Mouse (Mus musculus) layer of hippocampus, adult 8-10 months (tissue): Measurements from ENCODE around the gene Best1. TPM values are rescaled to one million over a fixed set of nuclear protein-coding genes. Genes with fewer than 3 reads are reported as not detected.

Experiments
- DNase-seq, 2 experiments: peaks; one replicate each; pipeline ENCODE4 v3.0.0; 2022; ENCODE audit warnings: low spot score in 2 of 2
- total RNA-seq, 4 experiments: library from RNA; stranded (reverse); gene quantifications; 2 replicates each; pipeline ENCODE4 v1.2.4; 2022

The Best1 gene
- 1 to 10 TPM in 2 of 4 experiments, under 1 TPM in 2; 0.76 to 2.1 (median 1.1) TPM for total RNA-seq

GRCm38 (mm10) chr19:10001206-10001969 is at the start of gene Best1, which contains the start of gene Rab3il1:
Best1 (minus strand) TSS chr19:10001633.
Rab3il1 (plus strand) TSS chr19:10001669.
- DNase-seq: no peak

- no peak for DNase-seq
Observed at GRCm38 (mm10) chr19:10050438-10050837, 49.0 kb upstream of the Best1 start.

GRCm38 (mm10) chr19:10049533-10049932 is 48.1 kb upstream of the Best1 start:
- DNase-seq: no peak

- DNase-seq: no peak
Observed at GRCm38 (mm10) chr19:10046983-10047382, 45.5 kb upstream of the Best1 start.

- DNase-seq: no peak
Observed at GRCm38 (mm10) chr19:10046346-10046745, 44.9 kb upstream of the Best1 start.

GRCm38 (mm10) chr19:10045707-10046106 is 44.3 kb upstream of the Best1 start:
- no peak for DNase-seq

GRCm38 (mm10) chr19:10043643-10044042 is 42.2 kb upstream of the Best1 start:
- no peak for DNase-seq

- DNase-seq: no peak
Observed at GRCm38 (mm10) chr19:10042816-10043215, 41.4 kb upstream of the Best1 start.

GRCm38 (mm10) chr19:10042232-10042631 is 40.8 kb upstream of the Best1 start:
- DNase-seq: no peak

GRCm38 (mm10) chr19:10041388-10042148 is 40.1 kb upstream of the Best1 start, which contains the start of gene Fads3:
Fads3 (plus strand) TSS chr19:10041569.
- peak in 1 of 2 experiments; percentile 67 for DNase-seq

- no peak for DNase-seq
Observed at GRCm38 (mm10) chr19:10040866-10041387, 39.5 kb upstream of the Best1 start.

- DNase-seq: no peak
Observed at GRCm38 (mm10) chr19:10039615-10040014, 38.2 kb upstream of the Best1 start.

- no peak for DNase-seq
Observed at GRCm38 (mm10) chr19:10038910-10039309, 37.5 kb upstream of the Best1 start.

GRCm38 (mm10) chr19:10038364-10038763 is 36.9 kb upstream of the Best1 start:
- no peak for DNase-seq

GRCm38 (mm10) chr19:10037534-10037933 is 36.1 kb upstream of the Best1 start:
- no peak for DNase-seq

- DNase-seq: peak in 1 of 2 experiments; percentile 83
Observed at GRCm38 (mm10) chr19:10034785-10035447, 33.5 kb upstream of the Best1 start.

GRCm38 (mm10) chr19:10034356-10034755 is 32.9 kb upstream of the Best1 start:
- DNase-seq: no peak

- peak in 1 of 2 experiments; percentile 71 for DNase-seq
Observed at GRCm38 (mm10) chr19:10033211-10033973, 32.0 kb upstream of the Best1 start.

GRCm38 (mm10) chr19:10029746-10030145 is 28.3 kb upstream of the Best1 start:
- no peak for DNase-seq

GRCm38 (mm10) chr19:10025169-10025875 is 23.9 kb upstream of the Best1 start:
- DNase-seq: no peak
